Mouse (Mus musculus): ENCODE results near the gene Sdhaf2. TPM values are rescaled to one million over a fixed set of nuclear protein-coding genes. Genes with fewer than 3 reads are reported as not detected.
A peak's percentile ranks its signal among the peaks of the same experiment; 100 is the strongest.
"Not testable (repeated sequence)": the region's sequence is repeated elsewhere in the genome, so short reads cannot be mapped to it uniquely, and the experiment has no call there.

The Sdhaf2 gene
- total and polyA plus RNA-seq, 2 experiments = 15.7 to 29.6 TPM

DNA sequence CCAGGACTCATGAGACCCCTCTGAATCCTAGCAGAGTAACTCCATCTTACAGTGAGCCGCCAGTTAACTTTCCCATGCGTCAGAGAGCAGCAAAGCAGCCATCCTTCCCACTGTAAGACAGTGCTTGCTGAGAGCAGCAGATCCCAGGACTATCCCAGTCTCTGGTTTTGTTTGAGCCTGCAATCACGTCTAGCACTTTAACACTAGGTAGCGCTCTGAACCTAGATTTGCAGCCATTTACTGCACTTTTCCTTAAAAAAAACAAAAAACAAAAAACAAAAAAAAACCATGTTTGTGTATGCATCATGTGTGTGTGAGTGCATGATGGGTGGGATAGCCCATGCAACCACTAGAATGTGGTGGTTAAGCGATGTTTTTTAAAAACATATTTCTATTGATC lies 34.2 kb upstream of the Sdhaf2 start:
- Histone ChIP-seq H3K9ac (ENCODE audit: low read depth, low read length) (no peak overlapping the region), H3K27ac (replicated peaks; ENCODE audit: insufficient read depth, low read depth, low read length) (no peak overlapping the region), H3K4me3 (ENCODE audit: insufficient read depth, low read depth, low read length) (no peak overlapping the region), H3K79me2 (ENCODE audit: control insufficient read depth, insufficient read depth, low read length) (no peaks in the 10 kb centered on the region), H3K36me3 (ENCODE audit: control insufficient read depth, insufficient read depth, low read length) (no peaks in the 10 kb centered on the region), H3K4me1 (ENCODE audit: control insufficient read depth, insufficient read depth, low read length) (peaks cover 7% of the 10 kb centered on the region), H3K27me3 (ENCODE audit: control insufficient read depth, insufficient read depth, low read length) (no peaks in the 10 kb centered on the region)
- 42% methylated on average over 5 of the region's 5 CpGs for WGBS
- DNase-seq (ENCODE audit: extremely low read depth, low read depth, low spot score) = peak; percentile 39
- TF ChIP-seq POLR2A (IDR thresholded peaks at IDR 0.05; ENCODE audit: extremely low read depth, insufficient read depth, low read length) (no peak), CTCF (IDR thresholded peaks at IDR 0.05; ENCODE audit: low read depth, low read length) (peak; percentile 24)

DNA sequence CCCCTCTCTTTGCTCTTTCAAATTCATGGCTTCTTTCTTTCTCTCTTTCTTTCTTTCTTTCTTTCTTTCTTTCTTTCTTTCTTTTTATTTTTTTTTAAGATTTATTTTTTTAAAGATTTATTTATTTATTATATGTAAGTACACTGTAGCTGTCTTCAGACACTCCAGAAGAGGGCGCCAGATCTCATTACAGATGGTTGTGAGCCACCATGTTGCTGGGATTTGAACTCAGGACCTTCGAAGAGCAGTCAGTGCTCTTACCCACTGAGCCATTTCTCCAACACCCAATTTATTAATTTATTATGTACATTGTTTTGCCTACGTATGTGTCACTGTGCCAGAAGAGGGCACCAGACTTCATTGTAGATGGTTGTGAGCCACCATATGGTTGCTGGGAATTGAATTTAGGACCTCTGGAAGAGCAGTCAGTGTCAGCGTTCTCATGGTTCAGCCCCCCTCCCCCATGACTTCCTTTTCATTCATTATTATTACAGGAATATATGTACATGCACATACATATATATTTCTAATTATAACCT lies 32.0 kb upstream of the Sdhaf2 start:
- H3K4me1 ChIP-seq (ENCODE audit: control insufficient read depth, insufficient read depth, low read length); H3K27ac ChIP-seq (replicated peaks; ENCODE audit: insufficient read depth, low read depth, low read length); H3K79me2 ChIP-seq (ENCODE audit: control insufficient read depth, insufficient read depth, low read length); H3K4me3 ChIP-seq (ENCODE audit: insufficient read depth, low read depth, low read length); H3K9ac ChIP-seq (ENCODE audit: low read depth, low read length); DNase-seq (ENCODE audit: extremely low read depth, low read depth, low spot score); H3K27me3 ChIP-seq (ENCODE audit: control insufficient read depth, insufficient read depth, low read length); H3K36me3 ChIP-seq (ENCODE audit: control insufficient read depth, insufficient read depth, low read length): not testable (repeated sequence)
- 79% methylated on average over 4 of the region's 4 CpGs for WGBS

DNA sequence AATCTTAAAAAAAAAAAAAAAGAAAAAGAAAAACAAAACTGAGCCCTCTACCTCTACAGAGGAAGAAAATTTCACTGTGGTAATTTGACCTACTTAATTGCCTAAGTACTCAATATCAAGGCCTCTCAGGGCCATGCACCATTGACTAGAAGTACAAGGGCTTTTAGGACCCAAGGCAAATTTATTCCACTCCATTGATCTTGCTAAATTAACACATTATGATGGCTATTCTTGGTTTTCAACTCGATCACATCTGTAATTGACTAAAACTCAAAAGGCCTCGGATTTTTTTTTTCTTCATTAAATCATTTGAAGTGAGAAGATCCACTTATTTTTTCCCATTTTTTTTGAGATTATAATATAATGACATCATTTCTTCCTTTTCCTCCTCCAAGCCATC lies 31.5 kb upstream of the Sdhaf2 start:
- H3K4me1 ChIP-seq (ENCODE audit: control insufficient read depth, insufficient read depth, low read length) = peaks cover 5% of the 10 kb centered on the region
- H3K9ac ChIP-seq (ENCODE audit: low read depth, low read length) = no peak overlapping the region
- H3K4me3 ChIP-seq (ENCODE audit: insufficient read depth, low read depth, low read length) = no peak overlapping the region
- WGBS = 86% methylated on average over 2 of the region's 2 CpGs
- no peak overlapping the region for H3K27ac ChIP-seq (replicated peaks; ENCODE audit: insufficient read depth, low read depth, low read length)
- H3K79me2 ChIP-seq (ENCODE audit: control insufficient read depth, insufficient read depth, low read length) = no peaks in the 10 kb centered on the region
- TF ChIP-seq CTCF (IDR thresholded peaks at IDR 0.05; ENCODE audit: low read depth, low read length) (no peak), POLR2A (IDR thresholded peaks at IDR 0.05; ENCODE audit: extremely low read depth, insufficient read depth, low read length) (no peak)
- H3K27me3 ChIP-seq (ENCODE audit: control insufficient read depth, insufficient read depth, low read length) = no peaks in the 10 kb centered on the region
- H3K36me3 ChIP-seq (ENCODE audit: control insufficient read depth, insufficient read depth, low read length) = no peaks in the 10 kb centered on the region
- DNase-seq (ENCODE audit: extremely low read depth, low read depth, low spot score) = no peak

DNA sequence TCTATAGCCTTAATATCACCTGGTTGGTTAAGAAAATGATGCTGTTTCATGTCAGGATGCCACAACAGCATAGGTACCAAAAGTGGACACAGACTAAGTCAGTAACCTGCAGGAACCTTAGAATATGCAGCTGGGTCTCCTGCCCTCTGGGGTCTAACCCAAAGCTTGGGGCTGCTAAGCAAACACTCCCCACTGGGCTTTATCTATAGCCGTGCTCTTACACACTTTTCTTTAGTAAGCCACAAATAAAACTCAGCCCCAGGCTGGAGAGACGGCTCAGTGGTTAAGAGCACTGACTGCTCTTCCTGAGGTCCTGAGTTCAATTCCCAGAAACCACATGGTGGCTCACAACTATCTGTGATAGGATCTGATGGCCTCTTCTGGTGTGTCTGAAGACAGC lies 31.1 kb upstream of the Sdhaf2 start:
- peaks cover 5% of the 10 kb centered on the region; the same call in 1 of the 2 replicates for H3K4me1 ChIP-seq (ENCODE audit: control insufficient read depth, insufficient read depth, low read length)
- H3K79me2 ChIP-seq (ENCODE audit: control insufficient read depth, insufficient read depth, low read length) = no peaks in the 10 kb centered on the region
- no peak for DNase-seq (ENCODE audit: extremely low read depth, low read depth, low spot score)
- no peaks in the 10 kb centered on the region for H3K27me3 ChIP-seq (ENCODE audit: control insufficient read depth, insufficient read depth, low read length)
- H3K4me3 ChIP-seq (ENCODE audit: insufficient read depth, low read depth, low read length) = no peak overlapping the region
- H3K9ac ChIP-seq (ENCODE audit: low read depth, low read length) = no peak overlapping the region
- no peak overlapping the region for H3K27ac ChIP-seq (replicated peaks; ENCODE audit: insufficient read depth, low read depth, low read length)
- no peaks in the 10 kb centered on the region for H3K36me3 ChIP-seq (ENCODE audit: control insufficient read depth, insufficient read depth, low read length)
- WGBS = 70% methylated on average over 2 of the region's 2 CpGs
- no peak for TF ChIP-seq POLR2A (IDR thresholded peaks at IDR 0.05; ENCODE audit: extremely low read depth, insufficient read depth, low read length)

DNA sequence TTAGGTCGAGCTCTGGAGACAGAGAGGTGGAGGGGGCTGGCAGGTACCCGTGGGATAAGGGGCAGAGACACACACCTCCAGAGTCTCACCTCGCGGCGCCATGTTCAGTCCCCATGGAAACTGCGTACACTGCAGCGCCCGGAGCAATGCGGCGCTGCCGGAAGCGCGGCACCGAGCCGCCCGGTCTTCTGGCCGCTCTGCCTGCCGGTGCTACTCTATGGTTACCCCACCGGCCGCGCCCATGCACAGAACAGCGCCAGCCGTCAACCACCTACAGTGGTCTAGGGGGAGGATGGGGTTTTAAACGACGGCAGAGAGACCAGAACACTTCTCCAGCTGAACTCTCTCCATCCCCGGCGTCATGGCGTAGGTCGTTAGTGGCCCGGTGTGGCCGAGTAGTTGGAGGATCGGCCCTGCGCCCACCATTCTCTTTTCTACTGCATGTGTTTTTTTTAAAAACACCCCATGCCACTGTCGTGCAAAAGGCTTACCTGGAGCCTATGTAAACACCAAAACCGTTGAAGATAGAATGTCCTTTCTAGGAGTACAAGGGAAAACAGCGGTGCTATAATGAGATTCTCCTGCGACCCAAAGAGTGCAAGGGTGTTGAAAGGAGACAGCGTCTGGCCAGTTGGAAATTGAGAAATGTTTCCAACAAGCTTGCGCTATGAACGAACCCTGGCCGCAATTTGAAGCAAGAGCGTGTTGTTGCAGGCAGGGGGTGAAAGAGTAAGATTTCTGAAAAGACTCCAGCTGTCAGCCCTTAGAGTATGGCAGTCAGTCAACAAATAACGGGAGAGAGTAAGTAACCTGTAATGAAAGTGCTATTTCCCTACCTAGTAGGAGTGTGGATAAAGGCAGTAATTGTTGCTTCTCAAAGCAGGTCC lies 29.9 kb upstream of the Sdhaf2 start, which contains the start of gene Tmem216:
TSS of gene Tmem216 (minus strand) at position 615 of the 887 bp plus-strand sequence.
- under 1% methylated on average over 43 of the region's 43 CpGs for WGBS
- Histone ChIP-seq H3K27me3 (ENCODE audit: control insufficient read depth, insufficient read depth, low read length) (no peaks in the 10 kb centered on the region), H3K79me2 (ENCODE audit: control insufficient read depth, insufficient read depth, low read length) (no peaks in the 10 kb centered on the region), H3K4me1 (ENCODE audit: control insufficient read depth, insufficient read depth, low read length) (peaks cover 3% of the 10 kb centered on the region; the same call in 1 of the 2 replicates), H3K9ac (ENCODE audit: low read depth, low read length) (peak within 1 kb of the TSS; percentile 62), H3K4me3 (ENCODE audit: insufficient read depth, low read depth, low read length) (peak within 1 kb of the TSS; percentile 63), H3K27ac (replicated peaks; ENCODE audit: insufficient read depth, low read depth, low read length) (peak within 1 kb of the TSS; percentile 69), H3K36me3 (ENCODE audit: control insufficient read depth, insufficient read depth, low read length) (peaks cover 6% of the 10 kb centered on the region; the same call in 1 of the 2 replicates)
- no peak for TF ChIP-seq CTCF (IDR thresholded peaks at IDR 0.05; ENCODE audit: low read depth, low read length)
- TF ChIP-seq POLR2A (IDR thresholded peaks at IDR 0.05; ENCODE audit: extremely low read depth, insufficient read depth, low read length) = peak; percentile 52; the same call in 1 of the 2 replicates
- DNase-seq (ENCODE audit: extremely low read depth, low read depth, low spot score) = peak; percentile 69

GRCm38 (mm10) chr19:10539454-10539853 lies 13.5 kb upstream of the Sdhaf2 start:
- TF ChIP-seq CTCF (IDR thresholded peaks at IDR 0.05; ENCODE audit: low read depth, low read length) (no peak), POLR2A (IDR thresholded peaks at IDR 0.05; ENCODE audit: extremely low read depth, insufficient read depth, low read length) (no peak)
- peaks cover 75% of the 10 kb centered on the region for H3K36me3 ChIP-seq (ENCODE audit: control insufficient read depth, insufficient read depth, low read length)
- no peak for DNase-seq (ENCODE audit: extremely low read depth, low read depth, low spot score)
- H3K4me3 ChIP-seq (ENCODE audit: insufficient read depth, low read depth, low read length) = no peak overlapping the region
- no peak overlapping the region for H3K9ac ChIP-seq (ENCODE audit: low read depth, low read length)
- no peaks in the 10 kb centered on the region for H3K79me2 ChIP-seq (ENCODE audit: control insufficient read depth, insufficient read depth, low read length)
- no peak overlapping the region for H3K27ac ChIP-seq (replicated peaks; ENCODE audit: insufficient read depth, low read depth, low read length)
- 96% methylated on average over 5 of the region's 5 CpGs for WGBS
- H3K27me3 ChIP-seq (ENCODE audit: control insufficient read depth, insufficient read depth, low read length) = no peaks in the 10 kb centered on the region
- H3K4me1 ChIP-seq (ENCODE audit: control insufficient read depth, insufficient read depth, low read length) = no peaks in the 10 kb centered on the region

Measured in liver, adult 2 months (tissue).